Mouse (Mus musculus): ENCODE data around the gene Zfp626.
"Not testable (repeated sequence)": the region's sequence is repeated elsewhere in the genome, so short reads cannot be mapped to it uniquely, and the experiment has no call there.

The Zfp626 gene

DNA sequence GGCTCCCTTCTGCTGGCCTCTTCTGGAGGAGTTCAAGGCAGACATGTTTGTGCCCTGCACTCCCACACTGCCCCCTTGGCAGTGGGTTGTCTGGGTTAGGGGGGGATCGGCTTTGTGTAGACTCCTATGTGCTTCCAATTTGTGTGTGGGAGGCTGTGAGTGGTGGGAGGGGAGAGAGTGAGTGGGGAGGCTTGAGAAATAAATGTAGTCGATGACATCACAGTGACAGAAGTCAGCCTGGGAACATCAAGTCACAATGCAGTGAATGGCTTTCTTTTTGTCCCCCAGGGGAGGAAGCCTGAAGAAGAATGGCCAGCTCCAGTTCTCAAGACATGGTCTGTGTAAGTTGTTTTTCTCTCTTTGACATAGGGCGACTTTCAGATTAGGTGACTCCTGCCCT is at the start of gene Zfp626:
Zfp626 (plus strand) TSS at position 301 of the 400 bp plus-strand sequence.
- DNase-seq: not testable (repeated sequence)

DNA sequence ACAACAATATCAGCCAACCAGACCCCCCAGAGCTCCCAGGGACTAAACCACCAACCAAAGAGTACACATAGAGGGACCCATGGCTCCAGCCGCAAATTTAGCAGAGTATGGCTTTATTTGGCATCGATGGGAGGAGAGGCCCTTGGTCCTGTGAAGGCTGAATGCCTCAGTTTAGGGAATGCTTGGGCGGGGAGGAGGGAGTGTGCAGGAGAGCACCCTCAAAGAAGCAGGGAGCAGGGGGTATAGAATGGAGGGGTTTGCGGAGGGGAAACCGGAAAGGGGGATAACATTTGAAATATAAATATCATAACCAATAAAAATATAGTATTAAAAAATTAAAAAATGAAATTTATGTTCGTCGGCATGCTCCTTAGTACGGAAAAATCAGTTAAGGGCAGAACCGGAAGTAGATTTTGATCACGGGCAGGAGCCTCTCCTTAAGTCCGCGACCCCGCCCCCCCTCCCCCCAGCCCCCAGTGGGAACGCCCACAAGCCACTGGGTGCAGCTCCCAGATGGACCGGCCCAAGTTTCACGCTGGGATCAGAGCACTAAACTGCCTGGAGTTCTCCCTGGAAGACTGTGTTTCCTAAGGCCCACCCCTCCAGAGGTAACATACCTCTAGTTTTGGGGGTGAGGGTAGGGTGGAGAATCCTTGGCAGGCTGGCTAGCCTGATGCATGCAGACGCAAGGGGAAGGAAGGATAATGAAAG is 41.7 kb upstream of the Zfp626 start:
- no peak for DNase-seq

DNA sequence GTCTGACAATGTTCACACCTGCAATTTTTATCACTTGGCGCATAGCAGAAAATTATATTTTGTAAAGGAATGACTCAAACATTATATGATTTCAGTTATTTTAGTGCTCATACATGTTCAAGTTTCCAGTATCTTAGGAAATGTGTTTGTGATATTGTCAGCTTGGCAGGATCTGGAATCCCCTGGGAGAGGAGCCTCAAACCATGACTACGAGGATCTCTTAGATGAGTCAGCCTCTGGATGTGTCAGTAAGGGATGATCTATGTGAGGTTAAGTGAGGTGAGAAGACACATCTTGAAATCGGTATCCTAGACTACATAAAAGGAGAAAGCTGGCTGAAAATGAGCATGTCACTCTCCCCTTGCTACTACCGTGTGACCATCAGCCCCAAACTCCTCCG is 17.7 kb upstream of the Zfp626 start:
- DNase-seq: no peak

- DNase-seq: not testable (repeated sequence)
Observed at GRCm38 (mm10) chr7:27793865-27794264, 13.1 kb upstream of the Zfp626 start.

- no peak for DNase-seq
Observed at GRCm38 (mm10) chr7:27794566-27794965, 12.4 kb upstream of the Zfp626 start.

GRCm38 (mm10) chr7:27797906-27798811 is 8.8 kb upstream of the Zfp626 start:
- DNase-seq: no peak

GRCm38 (mm10) chr7:27801137-27801536 is 5.9 kb upstream of the Zfp626 start:
- no peak for DNase-seq

DNA sequence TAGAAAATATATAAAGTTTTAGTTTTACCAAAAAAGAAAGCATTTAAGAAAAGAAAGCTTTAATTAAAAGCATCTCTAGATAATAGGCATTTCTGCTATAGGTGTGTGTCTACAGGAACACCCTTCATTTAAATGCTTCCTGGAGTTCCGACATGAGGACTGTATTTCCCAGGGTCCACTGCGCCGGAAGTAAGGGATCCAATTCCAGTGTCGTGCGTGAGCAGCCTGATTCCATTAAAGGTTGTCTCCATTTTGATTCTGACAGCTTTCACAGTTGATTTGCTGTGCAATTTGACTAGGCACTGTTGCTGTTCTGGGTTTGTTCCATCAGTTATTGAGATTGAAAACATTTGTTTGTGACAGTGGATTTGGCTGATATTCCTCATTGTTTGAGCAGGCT is 4.0 kb upstream of the Zfp626 start:
- no peak for DNase-seq

DNA sequence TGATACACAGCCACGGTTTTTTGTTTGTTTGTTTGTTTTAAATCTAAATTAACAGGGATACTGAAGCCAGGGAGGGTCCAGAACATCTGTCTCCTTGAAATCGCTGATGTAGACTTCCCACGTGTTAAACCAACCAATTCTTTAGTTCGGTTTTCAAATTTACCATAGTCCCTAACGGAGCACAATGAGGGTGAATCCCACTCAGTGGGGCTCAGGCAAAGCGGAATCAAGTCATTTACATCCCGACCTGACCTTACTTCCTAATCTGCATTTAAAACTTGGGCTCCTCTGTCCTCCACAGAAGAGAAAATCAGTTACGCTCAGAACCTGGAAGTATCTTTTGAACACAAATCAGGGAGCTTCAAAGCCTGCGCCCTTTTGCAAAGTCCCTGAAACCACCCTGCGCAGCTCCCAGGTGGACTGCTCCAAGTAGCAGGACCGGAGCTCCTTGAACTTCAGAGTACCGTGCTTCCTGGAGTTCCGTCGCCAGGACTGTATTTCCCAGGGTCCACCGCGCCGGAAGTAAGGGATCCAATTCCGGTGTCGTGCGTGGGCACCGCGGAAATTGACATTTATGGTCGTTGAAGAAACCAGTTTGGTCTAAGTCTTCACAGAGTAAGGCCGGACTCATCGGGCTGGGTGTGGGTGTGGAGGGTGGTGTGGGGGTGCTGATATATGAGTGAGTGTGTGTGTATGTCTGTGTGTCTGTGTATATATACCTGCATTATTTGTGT is 2.5 kb upstream of the Zfp626 start:
- DNase-seq: peak; percentile 74

GRCm38 (mm10) chr7:27807305-27807704 is 309 bp downstream of the Zfp626 start:
- DNase-seq: not testable (repeated sequence)

DNA sequence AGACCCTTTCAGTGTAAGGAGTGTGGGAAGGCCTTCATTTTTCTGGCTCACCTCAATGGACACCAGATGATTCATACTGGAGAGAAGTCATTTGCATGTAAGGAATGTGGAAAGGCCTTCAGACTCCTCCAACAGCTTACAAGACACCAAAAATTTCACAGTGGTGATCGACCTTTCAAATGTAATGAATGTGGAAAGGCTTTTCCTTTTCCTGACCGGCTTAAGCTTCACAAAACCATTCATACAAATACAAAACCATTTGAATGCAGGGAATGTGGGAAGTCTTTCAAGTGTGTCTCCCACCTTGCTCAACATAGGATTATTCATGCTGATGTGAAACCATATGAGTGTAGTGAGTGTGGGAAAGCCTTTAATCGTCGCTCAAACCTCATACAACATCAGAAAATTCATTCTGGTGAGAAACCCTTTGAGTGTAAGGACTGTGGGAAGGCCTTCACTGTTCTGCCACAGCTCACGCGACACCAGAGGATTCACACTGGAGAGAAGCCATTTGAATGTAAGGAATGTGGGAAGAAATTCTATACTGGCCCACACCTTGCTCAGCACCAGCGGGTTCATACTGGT is 11.6 kb downstream of the Zfp626 start:
- no peak for DNase-seq

DNA sequence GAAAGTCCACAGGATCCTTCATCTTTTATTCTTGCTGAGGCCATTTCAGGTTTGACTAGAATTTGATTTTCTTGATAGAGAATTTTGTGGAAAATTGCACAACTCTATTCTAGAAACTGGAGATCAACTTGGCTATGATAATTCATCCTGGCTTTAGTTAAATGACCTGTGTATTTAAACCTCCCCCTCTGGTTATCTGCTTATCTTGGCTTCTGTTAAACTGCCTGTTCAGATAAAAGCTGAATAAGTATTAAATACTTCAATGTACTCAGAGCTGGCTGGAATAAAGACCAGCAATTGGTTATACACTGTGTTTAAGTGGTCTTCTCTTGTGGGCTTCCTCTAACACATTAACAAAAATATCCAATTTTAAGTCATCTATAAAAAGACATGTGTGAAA is 15.6 kb downstream of the Zfp626 start:
- DNase-seq: no peak

DNA sequence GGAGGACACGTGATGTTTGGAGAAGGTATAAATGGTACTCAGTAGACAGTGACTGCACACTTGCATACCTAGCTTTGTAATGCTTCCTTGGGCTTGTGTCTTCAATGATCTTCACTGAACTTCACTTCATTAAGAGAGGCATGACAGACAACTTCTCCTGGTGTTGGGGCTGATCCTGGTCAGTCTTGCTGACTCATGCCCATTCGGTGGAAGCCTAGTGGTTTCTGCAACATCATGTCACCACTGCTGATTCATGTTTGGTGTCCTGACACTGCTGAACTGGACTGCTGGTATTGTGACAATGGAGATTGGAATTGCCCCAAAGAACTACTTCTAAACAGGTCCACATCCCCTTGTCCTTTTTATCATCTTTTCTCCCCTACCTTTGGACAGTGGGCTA is 27.1 kb downstream of the Zfp626 start:
- no peak for DNase-seq

GRCm38 (mm10) chr7:27837896-27838295 is 30.9 kb downstream of the Zfp626 start:
- no peak for DNase-seq

DNA sequence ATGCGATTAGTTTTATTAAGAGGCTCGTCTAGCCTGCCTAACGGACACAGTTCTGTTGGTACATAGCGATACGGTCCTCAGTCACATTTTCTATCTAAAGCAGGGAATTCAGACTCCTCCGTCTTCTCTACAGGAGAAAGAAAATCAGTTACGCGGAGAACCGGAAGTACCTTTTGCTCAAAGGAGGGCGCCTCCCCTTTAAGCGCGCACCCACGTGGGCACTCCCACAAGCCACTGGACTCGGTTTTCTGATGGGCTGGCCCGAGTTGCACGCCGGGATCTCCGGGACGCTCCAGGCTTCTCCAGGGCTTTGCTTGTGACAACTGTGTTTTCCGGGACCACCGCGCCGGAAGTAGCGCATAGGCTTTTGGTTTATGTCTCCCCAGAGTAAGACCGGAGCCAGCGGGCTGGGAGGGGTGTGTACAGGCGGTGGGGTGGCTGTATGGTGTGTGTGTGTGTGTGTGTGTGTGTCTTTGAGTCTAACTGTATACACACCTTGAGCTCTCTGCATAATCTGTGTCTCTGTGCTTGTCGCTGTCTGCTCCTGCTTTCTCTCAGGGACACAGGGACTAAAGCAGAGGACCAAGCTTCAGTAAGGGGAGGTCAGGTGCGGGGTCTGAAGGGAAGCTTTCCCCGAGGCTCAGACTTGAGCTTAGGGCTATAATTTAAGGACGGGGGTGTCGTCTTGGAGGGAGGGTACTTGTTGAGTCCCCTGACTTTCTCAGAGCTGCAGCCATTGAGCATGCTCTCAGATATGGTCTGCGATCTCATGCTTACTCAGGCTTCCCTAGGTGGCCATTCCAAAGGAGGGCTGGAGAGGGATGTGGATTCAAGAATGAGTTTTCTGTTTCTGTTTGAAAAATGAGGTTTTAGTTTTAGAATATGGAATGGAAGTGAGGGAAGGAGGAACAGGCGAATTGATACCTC is 31.6 kb downstream of the Zfp626 start, which contains the start of gene Zfp59:
Zfp59 (plus strand) TSS at position 285 of the 927 bp plus-strand sequence.
- DNase-seq: peak; percentile 87

GRCm38 (mm10) chr7:27839596-27839995 is 32.6 kb downstream of the Zfp626 start:
- no peak for DNase-seq

DNA sequence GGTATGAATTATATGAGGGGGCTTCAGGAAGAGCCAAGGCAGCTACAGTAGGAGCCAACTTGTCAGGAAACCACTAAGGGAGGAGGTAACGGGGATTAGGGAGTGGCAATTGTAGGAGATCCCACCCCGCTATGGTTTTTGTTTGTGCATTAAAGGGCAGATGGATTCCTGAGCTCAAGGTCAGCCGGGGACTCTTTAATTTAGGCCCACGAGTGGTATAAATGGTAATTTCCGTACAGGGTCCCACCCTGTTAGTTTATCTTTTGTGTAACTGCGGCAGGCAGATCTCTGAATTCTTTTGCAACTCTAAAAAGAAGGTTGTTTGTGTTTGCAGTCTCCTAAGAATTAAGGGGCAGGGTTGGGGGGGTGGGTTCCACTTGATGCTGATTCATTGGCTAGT is 33.1 kb downstream of the Zfp626 start:
- DNase-seq: no peak

DNA sequence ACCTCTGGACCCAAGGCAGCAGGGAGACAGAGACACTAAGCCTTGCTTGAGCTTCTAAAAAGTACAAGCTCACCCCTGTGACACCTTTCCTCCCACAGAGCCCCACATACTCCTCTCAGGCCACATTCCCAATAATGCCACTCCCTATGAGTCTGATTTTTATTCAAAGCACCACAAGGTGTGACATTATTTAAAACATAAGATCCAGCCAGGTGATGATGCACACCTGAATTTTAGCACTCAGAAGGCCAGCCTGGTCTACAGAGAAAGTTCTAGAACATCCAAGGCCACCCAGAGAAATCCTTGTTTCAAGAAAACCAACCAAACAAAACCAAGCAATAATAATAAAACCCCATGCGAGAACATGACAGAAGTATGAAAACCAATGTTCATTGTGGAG is 50.2 kb downstream of the Zfp626 start, which contains the start of gene Zfp607a:
Zfp607a (plus strand) TSS at position 301 of the 400 bp plus-strand sequence.
- no peak for DNase-seq

DNA sequence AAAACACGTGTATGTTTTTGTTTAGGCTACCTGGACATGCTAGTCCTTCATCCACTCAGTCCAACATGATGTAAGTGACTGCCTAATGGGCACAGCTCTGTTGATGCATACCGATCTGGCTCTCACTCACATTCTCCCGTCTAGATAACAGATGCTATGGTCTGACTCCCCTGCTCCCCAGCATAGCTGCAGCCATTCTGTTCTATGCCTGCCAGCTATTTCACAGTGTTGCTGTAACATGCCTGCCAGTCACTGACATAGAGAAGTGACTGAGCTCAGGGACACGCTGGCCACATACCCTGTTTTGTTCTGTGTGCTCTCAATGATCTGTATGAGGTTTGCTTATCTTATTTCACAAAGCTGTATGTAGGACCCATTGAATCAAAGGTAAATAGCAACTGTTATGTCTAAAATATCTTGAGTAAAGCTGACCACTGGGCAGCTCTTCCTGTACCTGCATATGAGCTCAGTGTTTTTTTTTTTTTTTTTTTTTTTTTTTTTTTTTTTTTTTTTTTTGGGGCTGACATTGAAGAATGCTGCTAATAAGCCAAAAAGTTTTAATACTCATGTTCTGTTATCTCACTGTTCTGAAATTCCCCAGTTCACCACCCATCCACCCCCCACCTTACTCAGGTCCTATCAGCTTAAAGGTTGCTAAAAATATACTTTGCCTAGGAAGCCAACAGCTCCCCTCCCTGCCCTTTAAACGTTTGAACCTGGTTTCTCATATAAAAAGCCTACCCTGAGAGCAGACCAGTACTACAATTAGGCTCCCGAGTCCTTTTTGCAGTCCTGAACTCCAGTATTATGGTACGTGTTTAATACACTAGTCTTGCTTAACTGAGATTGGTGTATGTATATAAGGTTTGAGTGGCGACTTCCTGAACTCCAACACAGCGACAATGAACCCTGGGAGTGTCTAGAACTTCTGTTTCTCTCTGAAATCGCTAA is 52.6 kb downstream of the Zfp626 start:
- no peak for DNase-seq
